Mouse (Mus musculus) left cerebral cortex, postnatal 25 days (tissue): ENCODE data around the gene Krt86. TPM values are rescaled to one million over a fixed set of nuclear protein-coding genes. Genes with fewer than 3 reads are reported as not detected.
"Not testable (repeated sequence)": the region's sequence is repeated elsewhere in the genome, so short reads cannot be mapped to it uniquely, and the experiment has no call there.

Source experiments
- DNase-seq, 2 experiments: peaks; one replicate each; pipeline ENCODE4 v3.0.0; 2022; ENCODE audit warnings: low spot score in 2 of 2, mixed read lengths in 1 of 2
- intact Hi-C: fragments of 180-260 bp; cut with DNase I; formaldehyde crosslinking; loops from one replicate; pipeline ENCODE4 v1.15.1; 2025
- total RNA-seq, 2 experiments: library from RNA; stranded (reverse); gene quantifications; 2 replicates each; pipeline ENCODE4 v1.2.3; 2021

The Krt86 gene
- total RNA-seq, 2 experiments from 2014 or later: not detected

DNA sequence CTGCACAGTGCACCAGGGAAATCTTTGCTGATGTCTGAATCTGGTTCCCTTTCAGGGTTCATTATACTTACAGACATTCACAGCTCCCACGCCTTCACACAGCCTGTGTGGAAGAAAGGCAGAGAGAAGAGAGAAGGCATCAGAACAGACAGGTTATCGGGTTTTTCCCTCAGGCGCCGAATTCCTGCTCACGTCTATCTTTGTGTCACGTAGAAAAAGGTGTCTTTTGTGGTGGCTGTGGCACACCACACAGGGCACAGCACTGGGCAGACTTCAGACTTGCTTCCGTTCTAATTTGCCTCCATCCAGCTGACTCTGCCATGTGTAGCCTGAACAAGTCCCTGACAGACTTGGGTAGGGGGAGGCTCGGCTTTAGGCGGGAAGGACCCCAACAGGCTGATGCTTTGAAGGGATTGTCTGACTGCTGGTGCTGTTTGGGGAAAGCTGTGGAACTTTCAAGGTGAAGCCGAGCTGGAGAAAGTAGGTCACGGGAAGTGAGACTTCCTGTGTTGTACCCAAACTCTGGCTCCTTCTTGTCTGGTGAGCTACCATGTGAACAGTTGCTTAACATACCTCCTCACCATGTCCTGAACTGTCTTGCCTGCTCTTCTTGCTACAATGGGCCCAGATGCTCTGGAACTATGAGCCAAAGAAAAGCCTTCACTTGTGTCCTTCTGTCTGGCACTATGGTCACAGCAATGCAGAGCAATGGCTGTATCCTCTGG is 12.8 kb downstream of the Krt86 start:
- DNase-seq: peak; percentile 31 to 83
- intact Hi-C loops: no loop called here

DNA sequence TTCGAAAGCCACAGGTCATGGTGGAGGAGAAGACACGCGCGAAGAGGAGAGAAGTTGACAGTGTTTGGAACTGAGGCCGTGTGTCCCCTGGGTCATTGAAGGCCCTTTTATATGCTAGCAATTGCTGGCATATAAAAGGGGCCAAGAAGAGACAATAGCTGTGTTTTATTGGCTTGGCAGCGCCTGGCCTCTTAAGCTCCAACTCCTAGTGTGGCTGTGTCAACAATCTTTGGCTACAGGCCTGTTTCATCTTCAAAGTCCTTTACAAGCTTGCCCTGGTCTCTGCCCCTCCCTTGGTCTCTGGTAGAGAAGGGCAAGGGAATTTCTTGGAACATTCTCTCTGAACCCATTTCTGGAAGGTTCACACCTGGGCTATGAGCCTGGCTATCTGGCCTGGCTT is 18.2 kb downstream of the Krt86 start, which contains the start of gene Krt83:
Krt83 (minus strand) TSS at position 82 of the 400 bp plus-strand sequence.
- intact Hi-C loops: no loop called here
- no peak for DNase-seq

DNA sequence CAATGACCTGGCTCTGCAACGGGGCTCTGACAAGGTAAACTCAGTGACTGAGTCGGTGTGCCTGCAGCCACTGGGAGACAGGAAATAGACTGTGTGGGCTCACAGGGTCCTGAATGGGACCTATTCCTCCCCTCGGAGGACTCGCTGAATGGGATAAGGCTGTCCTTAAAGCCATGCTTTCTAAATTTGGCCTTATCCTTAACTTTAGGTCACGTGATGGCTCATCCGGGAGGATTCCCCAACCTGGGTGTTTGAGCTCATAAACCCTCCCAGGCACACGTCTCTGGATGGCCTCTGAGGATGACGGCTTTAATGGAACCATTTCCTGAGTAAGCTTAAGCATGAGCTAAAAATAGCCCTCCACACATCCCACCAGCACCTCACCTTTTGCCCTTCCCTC is 19.4 kb downstream of the Krt86 start:
- no peak for DNase-seq
- intact Hi-C loops: no loop called here

DNA sequence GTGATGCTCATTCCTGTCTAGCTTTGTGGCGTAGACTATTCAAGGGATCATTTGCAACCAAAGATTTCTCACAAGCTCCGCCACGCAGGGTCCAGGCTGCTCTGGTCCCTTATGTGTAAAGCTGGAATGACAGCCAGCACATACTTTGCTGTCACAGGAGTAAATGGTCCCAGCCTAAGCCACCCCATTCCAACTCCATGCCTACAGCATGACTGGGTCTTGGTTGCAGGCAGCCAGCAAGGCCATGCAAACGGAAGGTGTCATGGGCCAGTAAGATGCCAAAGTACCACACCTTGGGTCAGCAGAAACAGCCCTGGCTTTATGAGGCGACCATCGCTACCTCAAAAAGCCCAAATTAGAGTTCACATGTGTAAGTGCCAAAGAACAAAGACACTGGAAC is 20.4 kb downstream of the Krt86 start:
- intact Hi-C loops: no loop called here
- no peak for DNase-seq

DNA sequence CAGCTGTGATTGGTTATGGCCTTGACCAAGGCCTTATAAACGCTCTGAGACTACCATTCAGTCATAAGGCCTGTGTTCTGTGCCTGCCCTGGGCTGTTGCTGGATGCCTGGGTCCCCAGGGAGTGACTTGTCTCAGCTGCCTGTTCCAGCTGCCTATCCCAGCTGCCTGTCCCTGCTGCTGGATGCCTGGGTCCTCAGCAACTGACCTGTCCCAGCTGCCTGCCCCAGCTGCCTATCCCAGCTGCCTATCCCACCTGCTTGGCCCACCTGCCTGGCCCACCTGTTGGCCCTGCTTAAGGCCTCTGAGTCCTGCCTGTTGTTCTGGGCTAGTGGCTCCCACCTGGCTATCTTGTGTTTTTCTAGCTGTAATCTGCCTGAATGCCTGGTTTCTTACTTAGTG is 20.9 kb downstream of the Krt86 start:
- no peak for DNase-seq
- intact Hi-C loops: no loop called here

DNA sequence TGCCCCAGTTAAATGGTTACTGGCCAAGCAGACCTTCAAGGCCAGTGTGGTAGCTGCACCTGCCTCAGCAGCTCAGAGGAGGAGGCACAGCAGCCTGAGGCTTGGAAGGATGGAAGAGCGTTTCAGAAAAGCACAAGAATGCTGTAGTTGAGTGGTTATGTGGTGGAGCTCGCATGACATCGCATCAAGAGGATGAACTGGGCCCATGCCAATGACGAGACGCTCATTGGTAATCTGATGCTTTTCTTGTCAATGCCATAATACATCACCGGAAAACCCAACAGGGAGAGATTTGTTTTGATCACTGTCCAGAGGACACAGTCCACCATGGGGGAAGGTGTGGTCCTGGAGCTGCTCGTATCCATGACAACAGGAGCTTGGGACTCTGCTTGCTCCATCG is 22.0 kb downstream of the Krt86 start:
- intact Hi-C loops: loop anchor here (5.0 kb wide), 1 partner anchor 153 kb away; no protein-coding TSS in a partner anchor
- DNase-seq: no peak

DNA sequence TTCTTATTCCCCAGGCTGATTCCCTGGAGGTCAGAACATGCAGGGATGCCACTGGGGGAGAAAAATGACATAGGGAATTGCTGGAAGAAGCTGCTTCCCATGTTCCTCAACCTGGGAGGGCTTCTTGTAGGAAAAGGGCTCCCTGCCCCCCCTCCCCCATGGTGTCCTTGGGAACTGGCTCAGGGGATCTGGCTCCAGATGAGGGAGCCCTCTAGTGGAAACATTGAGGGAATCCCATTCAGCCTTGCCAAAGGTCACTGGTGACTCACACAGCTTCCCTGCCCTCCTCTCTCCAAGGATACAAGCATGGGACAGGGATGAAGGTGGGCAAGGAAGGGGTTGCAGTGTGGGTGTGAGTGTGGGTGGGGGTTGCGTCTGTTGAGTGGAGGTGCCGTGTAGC is 23.9 kb downstream of the Krt86 start:
- intact Hi-C loops: loop anchor here (5.0 kb wide), 1 partner anchor 155 kb away; no protein-coding TSS in a partner anchor
- DNase-seq: peak; percentile 17 to 47

DNA sequence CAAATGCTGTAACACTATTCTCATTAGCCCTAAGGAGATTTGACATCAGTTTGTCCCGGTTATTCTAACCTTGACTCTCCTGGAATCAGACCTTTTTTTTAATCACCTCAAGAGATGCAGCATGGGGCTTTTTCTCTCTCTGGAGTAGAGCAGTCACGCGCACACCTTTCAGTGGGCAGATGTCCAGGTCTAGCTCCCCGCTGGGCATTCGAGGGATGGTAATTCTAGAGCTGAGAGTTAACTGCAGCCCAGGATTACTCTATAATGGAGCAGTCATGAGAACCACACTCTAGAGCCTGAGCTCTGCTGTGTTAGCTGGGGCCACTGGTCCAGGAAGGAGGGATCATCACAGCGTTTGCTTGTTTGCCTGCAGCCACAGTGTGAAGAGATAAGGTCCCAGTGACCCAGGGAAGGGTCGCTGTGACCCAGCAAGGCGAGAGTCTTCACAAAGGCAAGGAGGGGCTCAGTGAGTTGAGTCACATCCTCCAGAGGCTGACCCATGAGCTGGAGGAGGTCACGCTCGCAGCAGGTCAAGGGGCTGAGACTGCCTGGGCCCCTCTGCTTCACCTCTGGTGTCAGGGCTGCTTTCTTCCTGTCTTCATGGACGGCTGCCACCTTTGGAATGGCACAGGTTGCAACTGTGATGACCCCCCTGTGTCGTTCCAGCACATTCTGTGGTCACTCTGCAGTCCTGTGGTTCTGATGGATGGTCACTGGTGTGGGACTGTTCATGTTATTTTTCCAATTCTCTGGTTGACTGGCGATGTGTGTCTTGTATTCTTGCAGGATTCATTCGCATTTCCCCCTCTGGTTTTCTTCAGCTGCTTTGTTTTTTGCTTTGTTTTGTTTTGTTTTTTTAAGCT is 33.8 kb downstream of the Krt86 start:
- no peak for DNase-seq
- intact Hi-C loops: no loop called here

DNA sequence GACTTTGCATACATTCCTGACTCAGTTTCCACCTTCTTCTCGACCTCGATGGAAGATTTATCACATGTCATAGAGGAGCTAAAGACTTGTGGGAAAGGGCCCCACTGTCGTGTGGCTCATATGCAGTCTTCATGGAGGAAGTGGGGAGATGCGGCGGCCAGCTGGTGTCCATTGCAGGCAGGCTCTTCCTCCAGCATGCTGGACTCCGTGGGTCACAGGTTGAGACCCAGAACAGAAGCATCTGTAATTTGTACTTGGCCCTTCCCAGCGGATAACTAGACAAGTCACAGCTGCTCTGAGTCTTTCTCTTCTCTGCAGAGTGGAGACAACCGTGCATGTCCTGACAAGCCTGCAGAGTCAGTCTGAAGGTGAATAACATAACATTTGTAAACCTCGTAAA is 35.0 kb downstream of the Krt86 start:
- DNase-seq: no peak
- intact Hi-C loops: no loop called here

DNA sequence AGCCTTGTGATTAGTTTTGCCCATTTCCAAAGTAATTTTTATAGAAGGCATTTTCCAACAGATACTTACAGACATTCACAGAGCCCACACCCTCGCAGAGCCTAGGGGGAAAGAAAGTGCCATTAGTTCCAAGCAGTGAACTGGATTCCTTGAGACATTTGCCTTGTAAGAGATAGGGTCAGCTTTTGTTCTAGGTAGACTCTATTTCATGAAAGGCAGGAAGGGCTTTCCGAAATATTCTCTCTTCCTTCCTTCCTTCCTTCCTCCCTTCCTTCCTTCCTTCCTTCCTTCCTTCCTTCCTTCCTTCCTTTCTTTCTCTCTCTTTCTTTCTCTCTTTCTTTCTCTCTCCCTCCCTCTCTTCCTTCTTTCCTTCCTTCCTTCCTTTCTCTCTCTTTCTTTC is 43.9 kb downstream of the Krt86 start, which contains the start of gene Gm49425:
Gm49425 (minus strand) TSS at position 101 of the 400 bp plus-strand sequence.
- DNase-seq: not testable (repeated sequence)

DNA sequence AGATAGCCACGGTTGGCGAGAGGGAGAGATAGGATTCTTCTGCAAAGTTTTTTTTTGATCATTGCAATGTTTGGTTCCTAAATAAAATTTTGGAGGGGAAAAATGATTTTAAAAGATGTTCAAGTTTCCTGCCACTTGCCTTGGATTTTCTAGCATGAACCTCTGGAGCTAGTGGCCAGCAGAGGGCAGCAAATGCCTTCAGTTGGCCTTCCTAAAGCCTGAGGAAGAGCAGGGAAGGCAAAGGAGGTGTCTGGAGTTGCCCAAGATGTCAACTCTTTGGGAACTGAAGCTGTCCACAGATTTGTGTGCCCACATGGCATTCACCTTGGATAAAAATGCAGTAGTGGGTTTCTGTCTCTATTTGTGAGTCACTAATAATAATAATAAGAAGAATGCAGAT is 46.5 kb downstream of the Krt86 start:
- DNase-seq: peak; percentile 80 to 83
- intact Hi-C loops: loop anchor here (1.0 to 5.0 kb wide), 5 partner anchors 181 to 548 kb away; no protein-coding TSS in a partner anchor

More for the DNA sequence above, 43.9 kb downstream of the Krt86 start, which contains the start of gene Gm49425:
- intact Hi-C loops: not testable (repeated sequence)

DNA sequence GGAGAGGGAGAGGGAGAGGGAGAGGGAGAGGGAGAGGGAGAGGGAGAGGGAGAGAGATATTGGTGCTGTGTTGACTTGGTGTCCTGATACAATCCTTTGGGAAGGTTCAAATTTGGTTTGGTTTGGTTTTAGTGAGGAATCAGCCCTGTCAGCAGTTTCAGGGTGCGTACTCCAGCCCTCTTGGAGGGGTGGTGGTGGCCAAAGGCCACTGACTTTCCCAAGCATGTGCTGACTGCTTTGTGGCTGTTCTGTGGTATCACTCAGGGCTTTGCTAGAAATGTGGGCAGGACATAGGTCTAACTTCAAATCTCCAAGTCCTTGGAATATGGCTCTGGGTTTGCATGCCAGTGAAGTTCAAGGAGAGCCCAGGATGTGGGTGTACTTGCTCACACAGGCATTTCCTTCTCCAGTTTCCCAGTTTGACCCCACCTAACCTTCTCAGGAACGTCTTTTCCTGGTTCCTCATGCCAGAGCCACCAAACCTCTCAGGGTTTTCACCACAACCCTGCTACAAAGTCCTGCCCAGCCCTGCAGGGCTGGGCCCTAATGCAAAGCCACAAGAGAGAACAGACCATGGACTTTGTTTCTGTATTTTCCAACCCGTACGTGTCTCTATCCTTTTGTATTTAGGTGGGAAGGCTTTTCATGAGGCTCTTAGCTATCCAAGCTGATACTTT is 49.4 kb downstream of the Krt86 start:
- DNase-seq: no peak

More for the DNA sequence above, 49.4 kb downstream of the Krt86 start:
- intact Hi-C loops: loop anchor here (5.0 kb wide), 1 partner anchor 545 kb away; no protein-coding TSS in a partner anchor

Other genes with a start within 250 kb of the Krt86 start
- gene Grasp, start 249.3 kb upstream of the Krt86 start, total RNA-seq: 10 to 100 TPM; 84.2 to 95.8 TPM
- 100 to 1,000 TPM; 111 to 133 TPM for gene Nr4a1, start 219.2 kb upstream of the Krt86 start, total RNA-seq
- gene Atg101, start 189.2 kb upstream of the Krt86 start, total RNA-seq: 10 to 100 TPM; 40.3 to 43.6 TPM
- gene 6030408B16Rik, start 180.3 kb upstream of the Krt86 start, total RNA-seq: not detected
- 1 to 10 TPM; 2.2 to 2.4 TPM for gene Krt80, start 103.3 kb upstream of the Krt86 start, total RNA-seq
- gene Krt7, start 62.4 kb upstream of the Krt86 start, total RNA-seq: under 1 TPM; 0.09 to 0.21 TPM
- not detected for gene Krt87, start 34.7 kb upstream of the Krt86 start, total RNA-seq
- not detected for gene Krt88, start 25.7 kb upstream of the Krt86 start, total RNA-seq
- gene Krt81, start 9.7 kb upstream of the Krt86 start, total RNA-seq: not detected
- gene Krt83, start 18.0 kb downstream of the Krt86 start, total RNA-seq: not detected
- gene Gm49425, start 43.8 kb downstream of the Krt86 start, total RNA-seq: not detected
- not detected for gene Krt84, start 59.3 kb downstream of the Krt86 start, total RNA-seq
- gene Krt82, start 77.2 kb downstream of the Krt86 start, total RNA-seq: not detected
- gene Krt90, start 89.5 kb downstream of the Krt86 start, total RNA-seq: not detected
- not detected for gene Krt75, start 100.4 kb downstream of the Krt86 start, total RNA-seq
- not detected for gene Gm5414, start 154.7 kb downstream of the Krt86 start, total RNA-seq
- not detected for gene Gm5478, start 173.9 kb downstream of the Krt86 start, total RNA-seq
- not detected for gene Krt6b, start 206.8 kb downstream of the Krt86 start, total RNA-seq
- gene Krt6a, start 220.8 kb downstream of the Krt86 start, total RNA-seq: not detected
- gene Krt5, start 239.4 kb downstream of the Krt86 start, total RNA-seq: not detected